Mouse (Mus musculus) heart, adult 2 months (tissue): ENCODE data around the gene Prkag3. TPM values are rescaled to one million over a fixed set of nuclear protein-coding genes. Genes with fewer than 3 reads are reported as not detected.
A peak's percentile ranks its signal among the peaks of the same experiment; 100 is the strongest.

Source experiments
- DNase-seq, 2 experiments: peaks; one replicate each; pipeline ENCODE4 v3.0.0; 2021
- H3K27ac ChIP-seq: fragments of 200-600 bp; 2 replicates; pipeline ENCODE4 v1.8.1; 2022
- H3K27me3 ChIP-seq: fragments of 200-500 bp; 2 replicates; pipeline ENCODE4 v1.6.1; 2012; ENCODE audit warnings: mild to moderate bottlenecking, low read length, inconsistent platforms, mixed read lengths; ENCODE audit not compliant: control insufficient read depth, insufficient read depth
- H3K36me3 ChIP-seq: fragments of 200-500 bp; 2 replicates; pipeline ENCODE4 v1.6.1; 2012; ENCODE audit warnings: low read length, inconsistent platforms; ENCODE audit not compliant: control insufficient read depth, insufficient read depth
- H3K4me1 ChIP-seq: fragments of 200-500 bp; 2 replicates; pipeline ENCODE4 v1.6.1; 2011; ENCODE audit warnings: low read length; ENCODE audit not compliant: control insufficient read depth, insufficient read depth
- H3K4me3 ChIP-seq: fragments of 200-600 bp; 2 replicates; pipeline ENCODE4 v1.8.1; 2022
- H3K79me2 ChIP-seq: fragments of 200-500 bp; replicated peaks from 2 replicates; pipeline ENCODE4 v1.6.1; 2012; ENCODE audit warnings: mild to moderate bottlenecking, inconsistent platforms, low read length, moderate library complexity, mixed read lengths; ENCODE audit not compliant: control insufficient read depth, insufficient read depth
- H3K9ac ChIP-seq: fragments of 200-500 bp; 2 replicates; pipeline ENCODE4 v1.6.1; 2012; ENCODE audit warnings: low read depth, mild to moderate bottlenecking, control low read depth, inconsistent platforms, low read length, mixed read lengths
- CTCF ChIP-seq: fragments of 200-600 bp; IDR thresholded peaks from 2 replicates; pipeline ENCODE4 v1.8.1; 2022; ENCODE audit warnings: antibody characterized with exemption, mild to moderate bottlenecking, moderate library complexity
- EP300 ChIP-seq: fragments of 200-500 bp; IDR thresholded peaks from 2 replicates; pipeline ENCODE4 v1.6.1; 2011; ENCODE audit warnings: low read depth, low read length, control low read depth; ENCODE audit not compliant: insufficient read depth
- POLR2A ChIP-seq: fragments of 200-500 bp; IDR thresholded peaks from 2 replicates; pipeline ENCODE4 v1.6.1; 2011; ENCODE audit warnings: mild to moderate bottlenecking, low read depth, low read length, control low read depth; ENCODE audit not compliant: insufficient read depth
- WGBS: fragments of 180-500 bp; shearing (Covaris S2); methylation state at CpG from one replicate; pipeline ENCODE4 v1.1.7; 2018; 5-methylcytosine and 5-hydroxymethylcytosine counted together
- intact Hi-C: fragments of 180-260 bp; cut with DNase I; formaldehyde crosslinking; loops from one replicate; pipeline ENCODE4 v1.15.1; 2025
- polyA plus RNA-seq: library from polyadenylated mRNA; depleted of rRNA; stranded (reverse); fragments of >200 nt; gene quantifications from 2 replicates; pipeline ENCODE4 v1.2.3, GENCODE M21; 2012
- total RNA-seq, 2 experiments: library from RNA; stranded (reverse); gene quantifications; 2 replicates each; pipeline ENCODE4 v1.2.3; 2021

The Prkag3 gene
- total and polyA plus RNA-seq, 3 experiments: 1.1 to 2.1 (median 1.3) TPM

DNA sequence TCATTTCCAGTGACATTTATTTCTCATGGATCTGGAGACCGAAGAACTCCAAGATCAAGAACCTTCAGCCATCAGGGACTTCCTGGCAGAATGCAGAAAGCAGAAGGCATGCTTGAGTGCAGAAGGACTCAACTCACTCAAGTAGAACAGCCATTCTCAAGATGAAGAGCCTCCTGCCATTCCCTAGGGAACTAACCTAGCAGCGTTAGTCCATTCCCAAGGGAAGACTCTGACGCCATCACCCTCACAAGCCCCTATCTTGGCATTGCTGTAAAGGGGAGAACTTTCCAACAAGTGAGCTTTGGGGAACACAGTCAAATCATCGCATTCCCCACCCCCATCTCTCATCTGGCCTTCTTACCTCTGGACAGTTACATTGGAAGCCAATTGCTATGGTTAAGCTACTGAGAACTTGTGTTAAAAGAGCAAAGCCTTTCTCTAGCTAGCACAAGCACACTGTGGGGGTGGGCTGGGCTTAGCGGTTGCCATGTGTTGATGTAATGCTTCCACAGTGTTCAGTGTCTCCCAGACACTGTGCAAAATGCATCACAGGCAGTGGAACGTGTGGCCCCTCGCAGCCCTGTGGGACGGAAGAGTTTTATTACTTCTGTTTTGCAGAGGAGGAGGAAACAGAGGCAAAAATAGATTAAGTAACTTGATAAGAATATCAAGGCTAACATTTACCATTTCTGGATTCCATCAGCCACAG lies 4.4 kb upstream of the Prkag3 start:
- Histone ChIP-seq H3K4me3 (no peak overlapping the region), H3K79me2 (no peaks in the 10 kb centered on the region), H3K4me1 (peaks cover 5% of the 10 kb centered on the region), H3K27ac (no peak overlapping the region), H3K9ac (no peak overlapping the region), H3K27me3 (no peaks in the 10 kb centered on the region), H3K36me3 (no peaks in the 10 kb centered on the region)
- no peak for DNase-seq
- 78% methylated on average over 8 of the region's 8 CpGs for WGBS
- TF ChIP-seq EP300 (no peak), CTCF (no peak), POLR2A (no peak)
- intact Hi-C loops: no loop called here

DNA sequence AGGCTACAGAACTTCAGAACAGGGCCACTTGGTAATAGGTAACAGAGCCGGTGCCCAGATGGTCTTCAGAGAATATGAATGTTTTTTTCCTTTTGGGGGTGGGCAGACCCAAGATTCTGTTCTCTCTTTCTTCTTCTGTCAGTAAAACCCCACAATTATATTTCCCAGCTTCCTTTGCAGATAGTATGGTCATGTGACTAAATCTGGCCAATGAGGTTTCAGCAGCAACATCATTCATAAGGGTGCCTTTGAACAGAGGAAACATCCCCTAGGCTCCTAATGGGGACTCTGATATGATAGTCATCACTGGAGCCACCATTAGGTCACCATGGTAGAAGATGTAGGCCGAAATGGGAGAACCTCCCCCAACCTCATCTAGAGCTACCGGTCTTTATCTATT lies 3.8 kb upstream of the Prkag3 start:
- 93% methylated on average over 3 of the region's 3 CpGs for WGBS
- Histone ChIP-seq H3K27ac (no peak overlapping the region), H3K4me1 (peaks cover 6% of the 10 kb centered on the region), H3K27me3 (no peaks in the 10 kb centered on the region), H3K9ac (no peak overlapping the region), H3K79me2 (no peaks in the 10 kb centered on the region), H3K4me3 (no peak overlapping the region), H3K36me3 (no peaks in the 10 kb centered on the region)
- no peak for TF ChIP-seq POLR2A
- no peak for TF ChIP-seq EP300
- no peak for TF ChIP-seq CTCF
- intact Hi-C loops: no loop called here
- no peak for DNase-seq

GRCm38 (mm10) chr1:74752150-74752549 lies 3.1 kb upstream of the Prkag3 start:
- 75% methylated on average over 8 of the region's 8 CpGs for WGBS

GRCm38 (mm10) chr1:74750683-74751082 lies 1.7 kb upstream of the Prkag3 start:
- no peak for DNase-seq
- H3K4me1 ChIP-seq: peaks cover 6% of the 10 kb centered on the region
- H3K79me2 ChIP-seq: no peaks in the 10 kb centered on the region
- H3K9ac ChIP-seq: no peak overlapping the region
- WGBS: 62% methylated on average over 4 of the region's 4 CpGs
- no peak for TF ChIP-seq EP300
- no peak overlapping the region for H3K4me3 ChIP-seq
- H3K27me3 ChIP-seq: no peaks in the 10 kb centered on the region
- H3K36me3 ChIP-seq: no peaks in the 10 kb centered on the region
- H3K27ac ChIP-seq: no peak overlapping the region
- intact Hi-C loops: no loop called here

More at GRCm38 (mm10) chr1:74752150-74752549, 3.1 kb upstream of the Prkag3 start:
- Histone ChIP-seq H3K9ac (no peak overlapping the region), H3K4me3 (no peak overlapping the region), H3K4me1 (peaks cover 6% of the 10 kb centered on the region), H3K79me2 (no peaks in the 10 kb centered on the region), H3K27me3 (no peaks in the 10 kb centered on the region), H3K36me3 (no peaks in the 10 kb centered on the region), H3K27ac (no peak overlapping the region)
- no peak for TF ChIP-seq EP300
- no peak for TF ChIP-seq POLR2A
- TF ChIP-seq CTCF: no peak
- intact Hi-C loops: no loop called here
- DNase-seq: no peak

GRCm38 (mm10) chr1:74749301-74749700 lies 280 bp upstream of the Prkag3 start:
- peaks cover 6% of the 10 kb centered on the region for H3K4me1 ChIP-seq
- TF ChIP-seq CTCF: no peak
- no peak for TF ChIP-seq POLR2A
- no peak for TF ChIP-seq EP300
- peak; percentile 59 to 76 for DNase-seq
- H3K79me2 ChIP-seq: no peaks in the 10 kb centered on the region
- peak overlapping the region; percentile 26 for H3K4me3 ChIP-seq
- H3K27me3 ChIP-seq: no peaks in the 10 kb centered on the region
- intact Hi-C loops: no loop called here
- WGBS: 23% methylated on average over 7 of the region's 7 CpGs
- no peaks in the 10 kb centered on the region for H3K36me3 ChIP-seq
- no peak overlapping the region for H3K9ac ChIP-seq
- H3K27ac ChIP-seq: peak overlapping the region; percentile 31; the same call in 1 of the 2 replicates

GRCm38 (mm10) chr1:74747335-74747734 lies 1.7 kb downstream of the Prkag3 start:
- Histone ChIP-seq H3K9ac (no peak overlapping the region), H3K4me1 (peaks cover 6% of the 10 kb centered on the region), H3K27ac (no peak overlapping the region), H3K4me3 (no peak overlapping the region), H3K36me3 (no peaks in the 10 kb centered on the region), H3K27me3 (no peaks in the 10 kb centered on the region), H3K79me2 (no peaks in the 10 kb centered on the region)
- DNase-seq: no peak
- TF ChIP-seq POLR2A (no peak), EP300 (no peak), CTCF (no peak)
- WGBS: 72% methylated on average over 5 of the region's 5 CpGs
- intact Hi-C loops: no loop called here
